Mouse (Mus musculus) midbrain, embryonic 12.5 days (tissue): ENCODE measurements around the gene Pnkp. TPM values are rescaled to one million over a fixed set of nuclear protein-coding genes. Genes with fewer than 3 reads are reported as not detected.
A peak's percentile ranks its signal among the peaks of the same experiment; 100 is the strongest.

Experiments
- ATAC-seq: fragments of 200-750 bp; cut with Nextera tagmentation; 2 replicates; pipeline ENCODE4 v1.8.0; 2017; ENCODE audit warnings: low read depth, moderate TSS enrichment, moderate library complexity; ENCODE audit not compliant: low FRiP score
- H3K27ac ChIP-seq: fragments of 300-500 bp; sonication (generic); replicated peaks from 2 replicates; pipeline ENCODE4 v1.5.1; 2016; ENCODE audit warnings: mild to moderate bottlenecking
- H3K27me3 ChIP-seq: fragments of 300-500 bp; sonication (generic); 2 replicates; pipeline ENCODE4 v1.6.1; 2016; ENCODE audit warnings: mild to moderate bottlenecking
- H3K36me3 ChIP-seq: fragments of 300-500 bp; sonication (generic); 2 replicates; pipeline ENCODE4 v1.6.1; 2016
- H3K4me1 ChIP-seq: fragments of 300-500 bp; sonication (generic); 2 replicates; pipeline ENCODE4 v1.6.1; 2016
- H3K4me2 ChIP-seq: fragments of 300-500 bp; sonication (generic); replicated peaks from 2 replicates; pipeline ENCODE4 v1.6.1; 2016; ENCODE audit warnings: mild to moderate bottlenecking, moderate library complexity
- H3K4me3 ChIP-seq: fragments of 300-500 bp; sonication (generic); 2 replicates; pipeline ENCODE4 v1.5.1; 2016; ENCODE audit warnings: mild to moderate bottlenecking
- H3K9ac ChIP-seq: fragments of 300-500 bp; sonication (generic); replicated peaks from 2 replicates; pipeline ENCODE4 v1.6.1; 2016; ENCODE audit warnings: mild to moderate bottlenecking, moderate library complexity
- H3K9me3 ChIP-seq: fragments of 300-500 bp; sonication (generic); 2 replicates; pipeline ENCODE4 v1.6.1; 2016; ENCODE audit warnings: mild to moderate bottlenecking
- WGBS: fragments of 180-500 bp; shearing (Covaris S2); methylation state at CpG from one replicate; pipeline ENCODE4 v1.1.7; 2016; 5-methylcytosine and 5-hydroxymethylcytosine counted together
- polyA plus RNA-seq: library from polyadenylated mRNA; unstranded; fragments of >200 nt; fragmentation: Nextera tagmentation; extraction: Ambion mirVana; gene quantifications from 2 replicates; pipeline ENCODE4 v1.2.1, GENCODE M21; 2016

Pnkp gene
- 36.4 and 44.0 TPM in 2 replicates for polyA plus RNA-seq

- peaks cover 50% of the 10 kb centered on the region for H3K4me1 ChIP-seq
- H3K4me3 ChIP-seq, result peak within 1 kb of the TSS; percentile 71
- peak within 1 kb of the TSS; percentile 92 for H3K27ac ChIP-seq
- no peaks in the 10 kb centered on the region for H3K9me3 ChIP-seq
- peak; percentile 21; the same call in 1 of the 2 replicates for ATAC-seq
- under 1% methylated on average over 32 of the region's 32 CpGs for WGBS
- peak within 1 kb of the TSS; percentile 89 for H3K9ac ChIP-seq
- no peaks in the 10 kb centered on the region for H3K27me3 ChIP-seq
- H3K4me2 ChIP-seq, result peak within 1 kb of the TSS; percentile 68
- peaks cover 28% of the 10 kb centered on the region for H3K36me3 ChIP-seq
Measured at GRCm38 (mm10) chr7:44857042-44857552, at the start of gene Pnkp. Pnkp (plus strand) TSS chr7:44857139.

GRCm38 (mm10) chr7:44808927-44809326 lies 48.0 kb upstream of the Pnkp start:
- 83% methylated on average over 2 of the region's 2 CpGs for WGBS
- 0 out of 2 replicates have a peak, but pooled peaks cover 3% of the 10 kb centered on the region for H3K27me3 ChIP-seq

GRCm38 (mm10) chr7:44809466-44809865 lies 47.5 kb upstream of the Pnkp start:
- ATAC-seq, result no peak
- H3K4me2 ChIP-seq, result no peak overlapping the region
- no peak overlapping the region for H3K9ac ChIP-seq
- 0 out of 2 replicates have a peak, but pooled peaks cover 3% of the 10 kb centered on the region for H3K27me3 ChIP-seq
- H3K27ac ChIP-seq, result no peak overlapping the region
- H3K4me1 ChIP-seq, result peaks cover 3% of the 10 kb centered on the region; the same call in 1 of the 2 replicates
- H3K36me3 ChIP-seq, result peaks cover 5% of the 10 kb centered on the region; the same call in 1 of the 2 replicates
- 87% methylated on average over 3 of the region's 3 CpGs for WGBS
- no peaks in the 10 kb centered on the region for H3K9me3 ChIP-seq
- H3K4me3 ChIP-seq, result no peak overlapping the region

More at GRCm38 (mm10) chr7:44808927-44809326, 48.0 kb upstream of the Pnkp start:
- Histone ChIP-seq H3K9ac (no peak overlapping the region), H3K4me3 (no peak overlapping the region), H3K4me1 (no peaks in the 10 kb centered on the region), H3K36me3 (peaks cover 5% of the 10 kb centered on the region; the same call in 1 of the 2 replicates), H3K4me2 (no peak overlapping the region), H3K9me3 (no peaks in the 10 kb centered on the region), H3K27ac (no peak overlapping the region)
- ATAC-seq, result no peak

GRCm38 (mm10) chr7:44810365-44810764 lies 46.6 kb upstream of the Pnkp start:
- Histone ChIP-seq H3K9me3 (no peaks in the 10 kb centered on the region), H3K27me3 (0 out of 2 replicates have a peak, but pooled peaks cover 3% of the 10 kb centered on the region), H3K36me3 (peaks cover 5% of the 10 kb centered on the region; the same call in 1 of the 2 replicates), H3K4me1 (peaks cover 12% of the 10 kb centered on the region), H3K4me3 (no peak overlapping the region), H3K27ac (no peak overlapping the region), H3K4me2 (no peak overlapping the region), H3K9ac (no peak overlapping the region)
- WGBS, result 87% methylated on average over 4 of the region's 4 CpGs
- ATAC-seq, result no peak

GRCm38 (mm10) chr7:44810819-44811557 lies 46.0 kb upstream of the Pnkp start:
- Histone ChIP-seq H3K27ac (no peak overlapping the region), H3K4me2 (no peak overlapping the region), H3K4me1 (peaks cover 12% of the 10 kb centered on the region), H3K9ac (no peak overlapping the region), H3K36me3 (peaks cover 5% of the 10 kb centered on the region; the same call in 1 of the 2 replicates), H3K9me3 (no peaks in the 10 kb centered on the region), H3K4me3 (no peak overlapping the region), H3K27me3 (0 out of 2 replicates have a peak, but pooled peaks cover 3% of the 10 kb centered on the region)
- ATAC-seq, result no peak
- WGBS, result 85% methylated on average over 7 of the region's 7 CpGs

- ATAC-seq, result no peak
- Histone ChIP-seq H3K9me3 (no peaks in the 10 kb centered on the region), H3K36me3 (peaks cover 5% of the 10 kb centered on the region; the same call in 1 of the 2 replicates), H3K27ac (no peak overlapping the region), H3K4me1 (peaks cover 21% of the 10 kb centered on the region), H3K4me3 (no peak overlapping the region), H3K27me3 (no peaks in the 10 kb centered on the region), H3K9ac (no peak overlapping the region), H3K4me2 (no peak overlapping the region)
- 89% methylated on average over 20 of the region's 20 CpGs for WGBS
Measured at GRCm38 (mm10) chr7:44812651-44813325, 44.2 kb upstream of the Pnkp start.

GRCm38 (mm10) chr7:44813985-44814384 lies 43.0 kb upstream of the Pnkp start:
- Histone ChIP-seq H3K9ac (no peak overlapping the region), H3K4me2 (no peak overlapping the region), H3K36me3 (peaks cover 7% of the 10 kb centered on the region; the same call in 1 of the 2 replicates), H3K4me3 (no peak overlapping the region), H3K27ac (no peak overlapping the region), H3K4me1 (peaks cover 33% of the 10 kb centered on the region), H3K9me3 (no peaks in the 10 kb centered on the region), H3K27me3 (no peaks in the 10 kb centered on the region)
- no peak for ATAC-seq
- WGBS, result 90% methylated on average over 3 of the region's 3 CpGs

GRCm38 (mm10) chr7:44814423-44814822 lies 42.5 kb upstream of the Pnkp start:
- Histone ChIP-seq H3K4me3 (0 out of 2 replicates have a peak overlapping the region, but pooled peaks have one; percentile 89), H3K9ac (no peak overlapping the region), H3K27ac (peak overlapping the region; percentile 94; the same call in 1 of the 2 replicates), H3K4me2 (peak overlapping the region; percentile 87; the same call in 1 of the 2 replicates), H3K9me3 (no peaks in the 10 kb centered on the region), H3K4me1 (peaks cover 37% of the 10 kb centered on the region), H3K36me3 (peaks cover 7% of the 10 kb centered on the region; the same call in 1 of the 2 replicates), H3K27me3 (no peaks in the 10 kb centered on the region)
- ATAC-seq, result no peak
- WGBS, result 96% methylated on average over 4 of the region's 4 CpGs

- peak overlapping the region; percentile 87 for H3K4me2 ChIP-seq
- peak overlapping the region; percentile 94 for H3K27ac ChIP-seq
- peak overlapping the region; percentile 37 for H3K9ac ChIP-seq
- ATAC-seq, result peak; percentile 4
- WGBS, result 26% methylated on average over 14 of the region's 14 CpGs
- H3K9me3 ChIP-seq, result no peaks in the 10 kb centered on the region
- peaks cover 43% of the 10 kb centered on the region for H3K4me1 ChIP-seq
- no peaks in the 10 kb centered on the region for H3K27me3 ChIP-seq
- H3K4me3 ChIP-seq, result peak overlapping the region; percentile 89
- H3K36me3 ChIP-seq, result peaks cover 7% of the 10 kb centered on the region; the same call in 1 of the 2 replicates
Measured at GRCm38 (mm10) chr7:44814952-44815553, 41.9 kb upstream of the Pnkp start.

GRCm38 (mm10) chr7:44815721-44816469 lies 41.0 kb upstream of the Pnkp start, which contains the start of the genes Nup62 and Il4i1:
Nup62 (plus strand) TSS chr7:44816088.
Il4i1 (plus strand) TSS chr7:44816387.
- Histone ChIP-seq H3K4me1 (peaks cover 52% of the 10 kb centered on the region), H3K4me2 (peak within 1 kb of the TSS; percentile 87), H3K27me3 (no peaks in the 10 kb centered on the region), H3K9me3 (no peaks in the 10 kb centered on the region), H3K9ac (peak within 1 kb of the TSS; percentile 90), H3K36me3 (peaks cover 7% of the 10 kb centered on the region; the same call in 1 of the 2 replicates), H3K4me3 (peak within 1 kb of the TSS; percentile 89), H3K27ac (peak within 1 kb of the TSS; percentile 94)
- ATAC-seq, result peak; percentile 95
- WGBS, result under 1% methylated on average over 62 of the region's 62 CpGs
